Comparison of ENCODE assay signal across 38 mouse cellular contexts in the genomic region with DNA sequence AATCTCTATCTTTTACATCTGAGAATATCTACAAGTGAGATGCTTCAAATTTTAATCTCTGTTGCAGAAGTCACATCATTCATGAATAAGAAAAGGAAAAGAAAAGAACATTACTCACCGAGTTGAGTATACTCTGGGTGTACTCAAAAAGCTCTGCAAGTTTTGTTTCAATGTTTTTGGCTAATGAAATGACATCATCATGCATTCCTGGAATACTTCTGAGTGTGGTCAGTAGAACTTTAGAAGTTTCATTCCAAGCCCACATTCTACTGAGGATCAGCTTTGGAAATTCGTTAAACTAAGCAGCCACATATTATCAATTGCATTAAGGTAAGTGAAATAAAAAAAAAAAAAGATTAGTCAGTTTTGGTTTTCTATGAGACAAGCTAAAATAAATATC. TPM values are rescaled to one million over a fixed set of nuclear protein-coding genes. Genes with fewer than 3 reads are reported as not detected.
"Had no signal": no experiment of that assay in that cellular context is flagged by ENCODE, and none has a peak within 500 bp of the region (broad histone marks: within the 10 kb centered on the region; RNA-seq: fewer than 3 reads in every experiment).

No protein-coding gene starts in this region.

- DNase-seq: gastrocnemius, adult 2 months; gastrocnemius, postnatal 10 days; gastrocnemius, postnatal 25 days; heart, adult 11 months; heart, adult 2 months; heart, postnatal 14 days; heart, postnatal 36 days; kidney, adult 11 months; kidney, adult 2 months; kidney, adult 9 months; kidney, postnatal 10 days; kidney, postnatal 25 days; kidney, postnatal 4 days; left cerebral cortex, postnatal 4 days had no signal

- H3K4me2 ChIP-seq: heart, embryonic 11.5 days; heart, embryonic 13.5 days; heart, embryonic 15.5 days; hindbrain, embryonic 13.5 days; hindbrain, embryonic 15.5 days; limb, embryonic 13.5 days; limb, embryonic 15.5 days; liver, embryonic 12.5 days had no signal

- ATAC-seq: hindbrain, postnatal 0 days; intestine, embryonic 16.5 days; liver, embryonic 12.5 days had no signal

- H3K27me3 ChIP-seq: heart, embryonic 13.5 days; heart, embryonic 15.5 days; hindbrain, embryonic 13.5 days; hindbrain, embryonic 15.5 days; limb, embryonic 13.5 days; limb, embryonic 15.5 days; liver, embryonic 12.5 days had no signal

- H3K27ac ChIP-seq: gastrocnemius, adult 2 months; heart, adult 2 months; heart, embryonic 13.5 days; heart, embryonic 15.5 days; hindbrain, embryonic 13.5 days; hindbrain, embryonic 15.5 days; hindbrain, postnatal 0 days; layer of hippocampus, adult 2 months; left cerebral cortex, adult 2 months; limb, embryonic 13.5 days; limb, embryonic 15.5 days; liver, embryonic 12.5 days; liver, embryonic 14.5 days had no signal

- H3K9ac ChIP-seq: heart, embryonic 13.5 days; heart, embryonic 15.5 days; hindbrain, embryonic 13.5 days; hindbrain, embryonic 15.5 days; limb, embryonic 13.5 days; limb, embryonic 15.5 days; liver, embryonic 12.5 days; liver, embryonic 14.5 days had no signal

- H3K4me3 ChIP-seq: gastrocnemius, adult 2 months; heart, adult 2 months; heart, embryonic 13.5 days; heart, embryonic 15.5 days; hindbrain, embryonic 13.5 days; hindbrain, embryonic 15.5 days; layer of hippocampus, adult 2 months; left cerebral cortex, adult 2 months; limb, embryonic 13.5 days; limb, embryonic 15.5 days; liver, embryonic 12.5 days had no signal

- H3K9me3 ChIP-seq: heart, embryonic 13.5 days; heart, embryonic 15.5 days; hindbrain, embryonic 13.5 days; hindbrain, embryonic 15.5 days; limb, embryonic 13.5 days; limb, embryonic 15.5 days; liver, embryonic 12.5 days had no signal

- H3K36me3 ChIP-seq: heart, embryonic 13.5 days; heart, embryonic 15.5 days; hindbrain, embryonic 13.5 days; hindbrain, embryonic 15.5 days; limb, embryonic 13.5 days; limb, embryonic 15.5 days; liver, embryonic 12.5 days had no signal

- H3K4me1 ChIP-seq: heart, embryonic 13.5 days; heart, embryonic 15.5 days; hindbrain, embryonic 13.5 days; hindbrain, embryonic 15.5 days; limb, embryonic 13.5 days; limb, embryonic 15.5 days; liver, embryonic 12.5 days had no signal

RNA-seq across cellular contexts. Expression of a gene that starts 7.1 kb away (rescaled TPM):
- total RNA-seq: gastrocnemius, adult 2 months; gastrocnemius, postnatal 10 days; gastrocnemius, postnatal 25 days; heart, adult 2 months; heart, postnatal 14 days; heart, postnatal 36 days; hematopoietic stem cell, adult 5-6 weeks; hindbrain, postnatal 0 days; layer of hippocampus, adult 2 months; layer of hippocampus, postnatal 10 days; layer of hippocampus, postnatal 25 days; left cerebral cortex, adult 2 months; left cerebral cortex, postnatal 25 days; left cerebral cortex, postnatal 4 days; liver, adult 2 months had no signal
- polyA plus RNA-seq: gonadal fat pad, adult 2 months; heart, adult 2 months; heart, embryonic 11.5 days; heart, embryonic 13.5 days; heart, embryonic 15.5 days; heart, postnatal 0 days; hindbrain, embryonic 11.5 days; hindbrain, embryonic 13.5 days; hindbrain, embryonic 15.5 days; hindbrain, postnatal 0 days; intestine, embryonic 14.5 days; intestine, embryonic 16.5 days; kidney, adult 2 months; kidney, embryonic 16.5 days; limb, embryonic 11.5 days; limb, embryonic 13.5 days; limb, embryonic 15.5 days; liver, adult 2 months; liver, embryonic 12.5 days had no signal

RNA-seq across cellular contexts. Expression of a gene that starts 18.5 kb away (rescaled TPM):
- total RNA-seq: gastrocnemius, adult 2 months; gastrocnemius, postnatal 10 days; gastrocnemius, postnatal 25 days; heart, adult 2 months; heart, postnatal 14 days; heart, postnatal 36 days; hematopoietic stem cell, adult 5-6 weeks; hindbrain, postnatal 0 days; layer of hippocampus, adult 2 months; layer of hippocampus, postnatal 10 days; layer of hippocampus, postnatal 25 days; left cerebral cortex, adult 2 months; left cerebral cortex, postnatal 25 days; left cerebral cortex, postnatal 4 days; liver, adult 2 months had no signal
- polyA plus RNA-seq: gonadal fat pad, adult 2 months; heart, adult 2 months; heart, embryonic 11.5 days; heart, embryonic 13.5 days; heart, embryonic 15.5 days; heart, postnatal 0 days; hindbrain, embryonic 11.5 days; hindbrain, embryonic 13.5 days; hindbrain, embryonic 15.5 days; hindbrain, postnatal 0 days; intestine, embryonic 14.5 days; intestine, embryonic 16.5 days; kidney, adult 2 months; kidney, embryonic 16.5 days; limb, embryonic 11.5 days; limb, embryonic 13.5 days; limb, embryonic 15.5 days; liver, adult 2 months; liver, embryonic 12.5 days; liver, embryonic 14.5 days had no signal

RNA-seq across cellular contexts. Expression of a gene that starts 50.4 kb away (rescaled TPM):
- total RNA-seq: gastrocnemius, adult 2 months; gastrocnemius, postnatal 10 days; gastrocnemius, postnatal 25 days; heart, adult 2 months; heart, postnatal 14 days; heart, postnatal 36 days; hematopoietic stem cell, adult 5-6 weeks; hindbrain, postnatal 0 days; layer of hippocampus, adult 2 months; layer of hippocampus, postnatal 10 days; layer of hippocampus, postnatal 25 days; left cerebral cortex, adult 2 months; left cerebral cortex, postnatal 25 days; left cerebral cortex, postnatal 4 days; liver, adult 2 months had no signal
- polyA plus RNA-seq: gonadal fat pad, adult 2 months; heart, adult 2 months; heart, embryonic 11.5 days; heart, embryonic 13.5 days; heart, embryonic 15.5 days; heart, postnatal 0 days; hindbrain, embryonic 11.5 days; hindbrain, embryonic 13.5 days; hindbrain, embryonic 15.5 days; hindbrain, postnatal 0 days; intestine, embryonic 14.5 days; intestine, embryonic 16.5 days; kidney, adult 2 months; kidney, embryonic 16.5 days; limb, embryonic 11.5 days; limb, embryonic 13.5 days; limb, embryonic 15.5 days; liver, adult 2 months; liver, embryonic 12.5 days; liver, embryonic 14.5 days had no signal

RNA-seq across cellular contexts. Expression of a gene that starts 55.8 kb away (rescaled TPM):
- total RNA-seq: gastrocnemius, adult 2 months; gastrocnemius, postnatal 10 days; gastrocnemius, postnatal 25 days; heart, adult 2 months; heart, postnatal 14 days; heart, postnatal 36 days; hematopoietic stem cell, adult 5-6 weeks; hindbrain, postnatal 0 days; layer of hippocampus, adult 2 months; layer of hippocampus, postnatal 10 days; layer of hippocampus, postnatal 25 days; left cerebral cortex, adult 2 months; left cerebral cortex, postnatal 25 days; left cerebral cortex, postnatal 4 days; liver, adult 2 months had no signal
- polyA plus RNA-seq: gonadal fat pad, adult 2 months; heart, adult 2 months; heart, embryonic 11.5 days; heart, embryonic 13.5 days; heart, embryonic 15.5 days; heart, postnatal 0 days; hindbrain, embryonic 11.5 days; hindbrain, embryonic 13.5 days; hindbrain, embryonic 15.5 days; hindbrain, postnatal 0 days; intestine, embryonic 14.5 days; intestine, embryonic 16.5 days; kidney, adult 2 months; kidney, embryonic 16.5 days; limb, embryonic 11.5 days; limb, embryonic 13.5 days; limb, embryonic 15.5 days; liver, adult 2 months; liver, embryonic 12.5 days; liver, embryonic 14.5 days had no signal
